14 mouse cellular contexts compared by ENCODE assay signal in the genomic region with DNA sequence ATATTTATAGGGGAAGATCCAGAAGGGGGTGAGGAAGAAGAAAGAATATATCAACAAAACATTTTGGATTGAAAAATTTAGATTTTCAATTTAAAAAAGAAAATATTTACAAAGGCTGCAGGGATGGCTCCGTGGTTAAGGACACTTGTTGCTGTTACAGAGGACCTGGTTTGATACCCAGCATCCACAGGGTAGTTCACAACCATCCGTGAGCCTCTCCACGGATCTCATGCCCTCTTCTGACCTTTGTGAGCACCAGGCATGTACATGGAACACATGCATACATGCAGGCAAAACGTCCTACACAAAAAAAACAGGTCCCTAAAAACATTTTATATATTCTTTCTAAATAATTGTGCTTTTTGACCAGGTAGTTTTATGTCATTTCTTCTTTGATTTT. TPM values are rescaled to one million over a fixed set of nuclear protein-coding genes. Genes with fewer than 3 reads are reported as not detected.
DNase-seq lines count a peak whose midpoint lies in the region; ATAC-seq lines count a peak whose summit lies in the region.
"Had no signal": no experiment of that assay in that cellular context is flagged by ENCODE, and none has a peak within 500 bp of the region (broad histone marks: within the 10 kb centered on the region; RNA-seq: fewer than 3 reads in every experiment).

No protein-coding gene starts in this region.

- 67% methylated on average over 4 of the region's 4 CpGs for WGBS in forebrain, embryonic 15.5 days
- 62% methylated on average over 4 of the region's 4 CpGs for WGBS in forebrain, embryonic 16.5 days
- 72% methylated on average over 4 of the region's 4 CpGs for WGBS in midbrain, embryonic 11.5 days
- WGBS in midbrain, embryonic 10.5 days = 67% methylated on average over 4 of the region's 4 CpGs
- 69% methylated on average over 4 of the region's 4 CpGs for WGBS in neural tube, embryonic 14.5 days

- H3K9me3 ChIP-seq in forebrain, embryonic 15.5 days = no peaks in the 10 kb centered on the region
- H3K9me3 ChIP-seq in forebrain, embryonic 16.5 days (ENCODE audit: control insufficient read depth, low read length) = no peaks in the 10 kb centered on the region
- no peaks in the 10 kb centered on the region for H3K9me3 ChIP-seq in midbrain, embryonic 11.5 days (ENCODE audit: control insufficient read depth, low read length)
- no peaks in the 10 kb centered on the region for H3K9me3 ChIP-seq in midbrain, embryonic 10.5 days (replicated peaks)
- H3K9me3 ChIP-seq in neural tube, embryonic 14.5 days (ENCODE audit: control insufficient read depth, low read length) = no peaks in the 10 kb centered on the region
- H3K9me3 ChIP-seq: embryonic facial prominence, embryonic 15.5 days; G1E; heart, embryonic 12.5 days; hindbrain, embryonic 10.5 days; hindbrain, embryonic 15.5 days had no signal

- 0 out of 2 replicates have a peak, but pooled peaks have one; percentile 47 for ATAC-seq in forebrain, embryonic 15.5 days (replicated peaks)
- ATAC-seq in forebrain, embryonic 16.5 days = no peak
- no peak for ATAC-seq in midbrain, embryonic 11.5 days (ENCODE audit: low FRiP score)
- 0 out of 2 replicates have a peak, but pooled peaks have one; percentile 41 for ATAC-seq in neural tube, embryonic 14.5 days (ENCODE audit: low read depth)

- H3K4me2 ChIP-seq in forebrain, embryonic 15.5 days (replicated peaks) = no peak overlapping the region
- no peak overlapping the region for H3K4me2 ChIP-seq in forebrain, embryonic 16.5 days (ENCODE audit: low read length)
- H3K4me2 ChIP-seq in midbrain, embryonic 11.5 days = no peak overlapping the region
- H3K4me2 ChIP-seq in neural tube, embryonic 14.5 days (ENCODE audit: low read depth, low read length) = no peak overlapping the region
- H3K4me2 ChIP-seq: embryonic facial prominence, embryonic 15.5 days; heart, embryonic 12.5 days; hindbrain, embryonic 15.5 days had no signal

- no peak overlapping the region for H3K9ac ChIP-seq in forebrain, embryonic 15.5 days (replicated peaks)
- H3K9ac ChIP-seq in forebrain, embryonic 16.5 days (replicated peaks; ENCODE audit: low read depth, low read length) = no peak overlapping the region
- no peak overlapping the region for H3K9ac ChIP-seq in midbrain, embryonic 11.5 days (ENCODE audit: low read length)
- no peak overlapping the region for H3K9ac ChIP-seq in neural tube, embryonic 14.5 days (replicated peaks; ENCODE audit: low read depth, low read length)
- H3K9ac ChIP-seq: embryonic facial prominence, embryonic 15.5 days; heart, embryonic 12.5 days; hindbrain, embryonic 15.5 days had no signal

- H3K27me3 ChIP-seq in forebrain, embryonic 15.5 days = no peaks in the 10 kb centered on the region
- H3K27me3 ChIP-seq in forebrain, embryonic 16.5 days (replicated peaks; ENCODE audit: control insufficient read depth, insufficient read depth, low read length) = no peaks in the 10 kb centered on the region
- no peaks in the 10 kb centered on the region for H3K27me3 ChIP-seq in midbrain, embryonic 11.5 days (ENCODE audit: control insufficient read depth, insufficient read depth, low read length)
- no peaks in the 10 kb centered on the region for H3K27me3 ChIP-seq in midbrain, embryonic 10.5 days (ENCODE audit: low read depth, poor library complexity, severe bottlenecking)
- H3K27me3 ChIP-seq in neural tube, embryonic 14.5 days (ENCODE audit: control insufficient read depth, insufficient read depth, low read length) = no peaks in the 10 kb centered on the region
- H3K27me3 ChIP-seq: embryonic facial prominence, embryonic 15.5 days; heart, embryonic 12.5 days; hindbrain, embryonic 15.5 days had no signal

- H3K4me3 ChIP-seq in forebrain, embryonic 15.5 days = no peak overlapping the region
- no peak overlapping the region for H3K4me3 ChIP-seq in forebrain, embryonic 16.5 days (replicated peaks; ENCODE audit: low read length)
- H3K4me3 ChIP-seq in midbrain, embryonic 11.5 days (ENCODE audit: low read depth, low read length) = no peak overlapping the region
- no peak overlapping the region for H3K4me3 ChIP-seq in midbrain, embryonic 10.5 days
- H3K4me3 ChIP-seq in neural tube, embryonic 14.5 days (ENCODE audit: low read depth, low read length) = no peak overlapping the region
- H3K4me3 ChIP-seq: embryonic facial prominence, embryonic 15.5 days; erythroblast, embryonic 14.5 days; heart, embryonic 12.5 days; hindbrain, embryonic 10.5 days; hindbrain, embryonic 15.5 days had no signal

- no peak overlapping the region for H3K27ac ChIP-seq in forebrain, embryonic 15.5 days (replicated peaks)
- no peak overlapping the region for H3K27ac ChIP-seq in forebrain, embryonic 16.5 days (ENCODE audit: low read length)
- H3K27ac ChIP-seq in midbrain, embryonic 11.5 days (ENCODE audit: low read depth, low read length) = no peak overlapping the region
- H3K27ac ChIP-seq in midbrain, embryonic 10.5 days (replicated peaks) = no peak overlapping the region
- no peak overlapping the region for H3K27ac ChIP-seq in neural tube, embryonic 14.5 days (ENCODE audit: low read depth, low read length)
- H3K27ac ChIP-seq: embryonic facial prominence, embryonic 15.5 days; heart, adult 2 months; hindbrain, embryonic 10.5 days; hindbrain, embryonic 15.5 days had no signal

- peak; percentile 23 for DNase-seq in midbrain, embryonic 11.5 days (ENCODE audit: low spot score, missing footprints)
- no peak for DNase-seq in midbrain, embryonic 10.5 days (ENCODE audit: low spot score)
- DNase-seq in neural tube, embryonic 10.5 days (ENCODE audit: extremely low spot score, low spot score) = no peak
- DNase-seq in cerebellum, adult 11 months = no peak

- peaks cover 9% of the 10 kb centered on the region; the same call in 1 of the 2 replicates for H3K36me3 ChIP-seq in forebrain, embryonic 15.5 days
- H3K36me3 ChIP-seq in forebrain, embryonic 16.5 days (ENCODE audit: control insufficient read depth, insufficient read depth) = no peaks in the 10 kb centered on the region; the same call in 1 of the 2 replicates
- H3K36me3 ChIP-seq in midbrain, embryonic 11.5 days (ENCODE audit: control insufficient read depth, insufficient read depth, low read length) = no peaks in the 10 kb centered on the region
- H3K36me3 ChIP-seq in midbrain, embryonic 10.5 days = peaks cover 16% of the 10 kb centered on the region
- H3K36me3 ChIP-seq in neural tube, embryonic 14.5 days (ENCODE audit: control insufficient read depth, insufficient read depth, low read length) = peaks cover 5% of the 10 kb centered on the region; the same call in 1 of the 2 replicates
- H3K36me3 ChIP-seq: embryonic facial prominence, embryonic 15.5 days had no signal

- no peaks in the 10 kb centered on the region for H3K4me1 ChIP-seq in forebrain, embryonic 15.5 days
- no peaks in the 10 kb centered on the region for H3K4me1 ChIP-seq in forebrain, embryonic 16.5 days (replicated peaks; ENCODE audit: control insufficient read depth, insufficient read depth, low read length)
- no peaks in the 10 kb centered on the region for H3K4me1 ChIP-seq in midbrain, embryonic 11.5 days (ENCODE audit: control insufficient read depth, insufficient read depth, low read length)
- H3K4me1 ChIP-seq in midbrain, embryonic 10.5 days = no peaks in the 10 kb centered on the region
- H3K4me1 ChIP-seq in neural tube, embryonic 14.5 days (ENCODE audit: control insufficient read depth, insufficient read depth, low read length) = no peaks in the 10 kb centered on the region
- H3K4me1 ChIP-seq: embryonic facial prominence, embryonic 15.5 days; heart, embryonic 12.5 days; hindbrain, embryonic 10.5 days; hindbrain, embryonic 15.5 days had no signal

RNA-seq across cellular contexts. Expression of a gene that starts 25.1 kb away (rescaled TPM):
- 1.2 and 1.4 TPM in 2 replicates for polyA plus RNA-seq in forebrain, embryonic 15.5 days (2015; fragmentation: Nextera tagmentation; extraction: Ambion mirVana)
- 1.3 and 1.6 TPM in 2 replicates for polyA plus RNA-seq in forebrain, embryonic 16.5 days (2015; fragmentation: Nextera tagmentation; extraction: Ambion mirVana)
- polyA plus RNA-seq in midbrain, embryonic 11.5 days (2014; fragmentation: Nextera tagmentation; extraction: Ambion mirVana) = 1.3 and 1.8 TPM in 2 replicates
- 1.1 and 1.2 TPM in 2 replicates for polyA plus RNA-seq in midbrain, embryonic 10.5 days (2016; fragmentation: Nextera tagmentation; extraction: Ambion mirVana)
- polyA plus RNA-seq in neural tube, embryonic 14.5 days (2014; fragmentation: Nextera tagmentation; extraction: Ambion mirVana) = 1.8 and 2.2 TPM in 2 replicates

RNA-seq across cellular contexts. Expression of a gene that starts 31.3 kb away (rescaled TPM):
- 1.3 and 1.5 TPM in 2 replicates for polyA plus RNA-seq in forebrain, embryonic 15.5 days (2015; fragmentation: Nextera tagmentation; extraction: Ambion mirVana)
- polyA plus RNA-seq in forebrain, embryonic 16.5 days (2015; fragmentation: Nextera tagmentation; extraction: Ambion mirVana) = 1.7 and 2.1 TPM in 2 replicates
- polyA plus RNA-seq in midbrain, embryonic 11.5 days (2014; fragmentation: Nextera tagmentation; extraction: Ambion mirVana) = 1.1 TPM in 2 replicates
- polyA plus RNA-seq in midbrain, embryonic 10.5 days (2016; fragmentation: Nextera tagmentation; extraction: Ambion mirVana) = 0.95 and 1.1 TPM in 2 replicates
- 1.3 TPM in 2 replicates for polyA plus RNA-seq in neural tube, embryonic 14.5 days (2014; fragmentation: Nextera tagmentation; extraction: Ambion mirVana)

Comparison
In these comparisons a context has a peak if more than half of its experiments do, and no peak if none do; other contexts are left out.
1. ATAC-seq: peak in forebrain, embryonic 15.5 days (single experiment) and neural tube, embryonic 14.5 days (single experiment); none in forebrain, embryonic 16.5 days (single experiment) and midbrain, embryonic 11.5 days (single experiment).